ENCODE assay signal across 8 mouse cellular contexts in the genomic region with DNA sequence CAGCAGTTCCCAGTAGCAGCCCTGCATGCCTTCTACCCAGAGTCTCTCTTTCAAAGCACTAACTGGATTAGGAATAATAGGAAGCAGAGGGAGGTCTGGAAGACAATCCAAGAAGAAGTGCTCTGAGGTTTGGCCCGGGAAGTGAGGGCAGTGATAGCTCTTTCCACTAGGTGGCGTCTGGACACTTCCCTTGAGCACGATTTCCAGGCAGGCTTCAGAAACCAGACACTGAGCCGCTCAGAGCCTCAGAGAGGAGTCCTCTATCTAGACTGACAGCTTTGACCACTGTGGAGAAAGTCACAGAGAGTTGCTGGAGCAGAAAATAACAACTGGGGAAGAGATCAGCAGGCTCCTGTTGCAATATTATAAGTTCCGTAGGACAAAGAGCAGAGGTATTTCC. TPM values are rescaled to one million over a fixed set of nuclear protein-coding genes. Genes with fewer than 3 reads are reported as not detected.
DNase-seq lines count a peak whose midpoint lies in the region; ATAC-seq and TF ChIP-seq lines count a peak whose summit lies in the region.

No protein-coding gene starts in this region.

- peak; percentile 53; the same call in 1 of the 2 replicates for ATAC-seq in embryonic facial prominence, embryonic 13.5 days (ENCODE audit: insufficient number of reproducible peaks, insufficient read depth, low FRiP score, low TSS enrichment, low read depth)
- peak; percentile 73; the same call in 1 of the 2 replicates for ATAC-seq in heart, postnatal 0 days (ENCODE audit: insufficient read depth, low read depth)
- ATAC-seq in neutrophil, adult 5-6 weeks (ENCODE audit: extremely low read depth, insufficient number of reproducible peaks, low FRiP score, poor library complexity, severe bottlenecking), result peak; percentile 80

- 18% methylated on average over 5 of the region's 5 CpGs for WGBS in bone marrow, adult 2 months
- WGBS in embryonic facial prominence, embryonic 13.5 days, result 7% methylated on average over 5 of the region's 5 CpGs
- WGBS in heart, postnatal 0 days, result 10% methylated on average over 5 of the region's 5 CpGs
- WGBS in thymus, adult 2 months, result 22% methylated on average over 5 of the region's 5 CpGs

- peak; percentile 33 to 56 for DNase-seq in CD8-positive naive resting alpha-beta T cell, adult 2 months (ENCODE audit: low read depth in 2 of 2, low spot score in 2 of 2)
- DNase-seq in heart, postnatal 0 days (ENCODE audit: low spot score), result peak; percentile 74
- DNase-seq in kidney, postnatal 25 days, result peak; percentile 62 to 76
- DNase-seq in lung, adult 18-20 months, result peak; percentile 43 to 53
- peak; percentile 49 for DNase-seq in thymus, adult 2 months

- H3K4me1 ChIP-seq in bone marrow, adult 2 months (ENCODE audit: control insufficient read depth, insufficient read depth, low read length), result no peaks in the 10 kb centered on the region
- H3K4me1 ChIP-seq in embryonic facial prominence, embryonic 13.5 days, result no peaks in the 10 kb centered on the region
- no peaks in the 10 kb centered on the region for H3K4me1 ChIP-seq in heart, postnatal 0 days (ENCODE audit: control insufficient read depth, insufficient read depth)
- H3K4me1 ChIP-seq in thymus, adult 2 months (replicated peaks; ENCODE audit: control insufficient read depth, insufficient read depth, low read length), result no peaks in the 10 kb centered on the region

- no peak for TF ChIP-seq EP300 in heart, postnatal 0 days (IDR thresholded peaks at IDR 0.05; ENCODE audit: low read depth)

- TF ChIP-seq POLR2A in bone marrow, adult 2 months (IDR thresholded peaks at IDR 0.05; ENCODE audit: borderline replicate concordance, control insufficient read depth, low read depth, low read length), result no peak
- TF ChIP-seq POLR2A in thymus, adult 2 months (IDR thresholded peaks at IDR 0.05; ENCODE audit: control insufficient read depth, extremely low read depth, insufficient read depth, low read length, poor library complexity), result no peak

- TF ChIP-seq CTCF in bone marrow, adult 2 months (IDR thresholded peaks at IDR 0.05; ENCODE audit: control insufficient read depth, insufficient read depth, low read length), result peak; percentile 87
- TF ChIP-seq CTCF in heart, postnatal 0 days (IDR thresholded peaks at IDR 0.05; ENCODE audit: low read depth), result peak; percentile 91
- peak; percentile 63; the same call in 1 of the 2 replicates for TF ChIP-seq CTCF in thymus, adult 2 months (IDR thresholded peaks at IDR 0.05; ENCODE audit: borderline replicate concordance, control insufficient read depth, extremely low read depth, insufficient read depth, low read length, poor library complexity)

- H3K9ac ChIP-seq in embryonic facial prominence, embryonic 13.5 days, result no peak overlapping the region
- H3K9ac ChIP-seq in heart, postnatal 0 days (replicated peaks; ENCODE audit: low read depth, low read length), result no peak overlapping the region

- no peak overlapping the region for H3K4me2 ChIP-seq in embryonic facial prominence, embryonic 13.5 days
- H3K4me2 ChIP-seq in heart, postnatal 0 days (ENCODE audit: low read depth, low read length), result no peak overlapping the region

- no peak overlapping the region for H3K4me3 ChIP-seq in bone marrow, adult 2 months (replicated peaks; ENCODE audit: control insufficient read depth, low read depth, low read length)
- no peak overlapping the region for H3K4me3 ChIP-seq in embryonic facial prominence, embryonic 13.5 days
- H3K4me3 ChIP-seq in heart, postnatal 0 days (ENCODE audit: low read depth, low read length), result no peak overlapping the region
- H3K4me3 ChIP-seq in thymus, adult 2 months (ENCODE audit: control insufficient read depth, insufficient read depth, low read length), result no peak overlapping the region

- H3K27ac ChIP-seq in bone marrow, adult 2 months (ENCODE audit: control insufficient read depth, insufficient read depth, low read depth, low read length, poor library complexity), result no peak overlapping the region
- no peak overlapping the region for H3K27ac ChIP-seq in embryonic facial prominence, embryonic 13.5 days
- no peak overlapping the region for H3K27ac ChIP-seq in heart, postnatal 0 days (ENCODE audit: low read depth)
- no peak overlapping the region for H3K27ac ChIP-seq in thymus, adult 2 months (ENCODE audit: control insufficient read depth, insufficient read depth, low read length)

- no peaks in the 10 kb centered on the region for H3K36me3 ChIP-seq in embryonic facial prominence, embryonic 13.5 days
- H3K36me3 ChIP-seq in heart, postnatal 0 days (replicated peaks; ENCODE audit: control insufficient read depth, insufficient read depth, low read length), result no peaks in the 10 kb centered on the region
- no peaks in the 10 kb centered on the region for H3K36me3 ChIP-seq in thymus, adult 2 months (ENCODE audit: control insufficient read depth, insufficient read depth, low read length)

- H3K27me3 ChIP-seq in embryonic facial prominence, embryonic 13.5 days, result no peaks in the 10 kb centered on the region
- no peaks in the 10 kb centered on the region for H3K27me3 ChIP-seq in heart, postnatal 0 days (ENCODE audit: control insufficient read depth, insufficient read depth, low read length)
- H3K27me3 ChIP-seq in thymus, adult 2 months (ENCODE audit: control insufficient read depth, insufficient read depth, low read length), result no peaks in the 10 kb centered on the region

- H3K9me3 ChIP-seq in embryonic facial prominence, embryonic 13.5 days, result no peaks in the 10 kb centered on the region
- H3K9me3 ChIP-seq in heart, postnatal 0 days (replicated peaks; ENCODE audit: control insufficient read depth, low read length), result no peaks in the 10 kb centered on the region

RNA-seq across cellular contexts. Expression of a gene that starts 5.8 kb away (rescaled TPM):
- not detected in 2 replicates for polyA plus RNA-seq in bone marrow, adult 2 months (2011; ENCODE audit: insufficient read depth, insufficient read length, low replicate concordance, missing spikeins)
- 0.56 and 0.87 TPM in 2 replicates for polyA plus RNA-seq in embryonic facial prominence, embryonic 13.5 days (2015; fragmentation: Nextera tagmentation; extraction: Ambion mirVana)
- total RNA-seq in heart, postnatal 0 days (2014; rRNA removed; ENCODE audit: low replicate concordance), result not detected in 2 replicates
- 0.73 TPM in 1 of 2 replicates, not detected in the other for polyA plus RNA-seq in heart, postnatal 0 days (2015; fragmentation: Nextera tagmentation; extraction: Ambion mirVana)
- total RNA-seq in neutrophil, adult 5-6 weeks (2017), result not detected in 2 replicates
- not detected in 2 replicates for polyA plus RNA-seq in thymus, adult 2 months (2012; rRNA removed)

RNA-seq across cellular contexts. Expression of a gene that starts 40.6 kb away (rescaled TPM):
- 6.1 and 11.1 TPM in 2 replicates for polyA plus RNA-seq in bone marrow, adult 2 months (2011; ENCODE audit: insufficient read depth, insufficient read length, low replicate concordance, missing spikeins)
- 58.5 and 60.7 TPM in 2 replicates for polyA plus RNA-seq in embryonic facial prominence, embryonic 13.5 days (2015; fragmentation: Nextera tagmentation; extraction: Ambion mirVana)
- 7.5 and 24.0 TPM in 2 replicates for total RNA-seq in heart, postnatal 0 days (2014; rRNA removed; ENCODE audit: low replicate concordance)
- 31.1 and 33.6 TPM in 2 replicates for polyA plus RNA-seq in heart, postnatal 0 days (2015; fragmentation: Nextera tagmentation; extraction: Ambion mirVana)
- 54.4 and 56.7 TPM in 2 replicates for total RNA-seq in neutrophil, adult 5-6 weeks (2017)
- 57.5 and 94.4 TPM in 2 replicates for polyA plus RNA-seq in thymus, adult 2 months (2012; rRNA removed)
